Comparison of ENCODE assay signal across 9 mouse cellular contexts in the genomic region with DNA sequence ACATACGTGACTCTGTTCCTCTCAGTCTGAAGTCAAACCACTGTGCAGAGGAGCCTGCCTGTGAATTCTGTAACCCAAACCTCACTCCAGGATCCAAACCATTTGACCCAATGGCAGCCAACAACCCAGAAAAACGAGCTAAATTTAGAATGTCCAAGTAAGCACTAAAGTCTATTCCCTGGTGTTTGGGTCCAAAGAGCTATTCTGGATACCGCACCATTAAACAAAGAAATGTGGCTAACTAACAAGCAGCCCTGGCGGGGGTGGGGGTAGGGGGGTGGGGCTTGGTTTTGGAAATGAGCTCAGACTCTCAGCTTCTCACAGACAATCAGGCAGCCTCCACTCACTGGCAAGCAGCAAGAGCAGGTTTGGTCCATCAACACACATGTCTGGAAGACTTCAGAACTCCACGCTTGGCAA.
DNase-seq lines count a peak whose midpoint lies in the region; ATAC-seq and TF ChIP-seq lines count a peak whose summit lies in the region.
"Had no signal": no experiment of that assay in that cellular context is flagged by ENCODE, and none has a peak within 500 bp of the region (broad histone marks: within the 10 kb centered on the region; RNA-seq: fewer than 3 reads in every experiment).

No protein-coding gene starts in this region.

- no peak overlapping the region for H3K4me3 ChIP-seq in intestine, embryonic 16.5 days (ENCODE audit: low read length)
- no peak overlapping the region for H3K4me3 ChIP-seq in thymus, adult 2 months (ENCODE audit: control insufficient read depth, insufficient read depth, low read length)
- no peak overlapping the region for H3K4me3 ChIP-seq in midbrain, embryonic 13.5 days (replicated peaks)

- WGBS in intestine, embryonic 16.5 days = 50% methylated on average over 5 of the region's 5 CpGs
- WGBS in thymus, adult 2 months = 88% methylated on average over 5 of the region's 5 CpGs
- 43% methylated on average over 5 of the region's 5 CpGs for WGBS in midbrain, embryonic 13.5 days

- TF ChIP-seq CTCF in thymus, adult 2 months (IDR thresholded peaks at IDR 0.05; ENCODE audit: borderline replicate concordance, control insufficient read depth, extremely low read depth, insufficient read depth, low read length, poor library complexity) = no peak

- ATAC-seq in intestine, embryonic 16.5 days = peak; percentile 68
- no peak for ATAC-seq in midbrain, embryonic 13.5 days

- no peaks in the 10 kb centered on the region for H3K27me3 ChIP-seq in intestine, embryonic 16.5 days (replicated peaks; ENCODE audit: control insufficient read depth, insufficient read depth, low read length)
- H3K27me3 ChIP-seq in thymus, adult 2 months (ENCODE audit: control insufficient read depth, insufficient read depth, low read length) = no peaks in the 10 kb centered on the region
- peaks cover 2% of the 10 kb centered on the region; the same call in 1 of the 2 replicates for H3K27me3 ChIP-seq in midbrain, embryonic 13.5 days

- peak; percentile 17 for DNase-seq in lung, postnatal 10 days
- no peak for DNase-seq in lung, adult 18-20 months
- DNase-seq in gastrocnemius, adult 18-20 months (ENCODE audit: low spot score) = peak; percentile 53
- DNase-seq in skeletal muscle tissue, adult 2 months (ENCODE audit: low read depth, low spot score) = peak; percentile 57
- DNase-seq in thymus, adult 2 months = no peak
- no peak for DNase-seq in left cerebral cortex, adult 18-20 months (ENCODE audit: low spot score in 2 of 2)

- H3K27ac ChIP-seq in intestine, embryonic 16.5 days (ENCODE audit: low read length) = no peak overlapping the region
- H3K27ac ChIP-seq in thymus, adult 2 months (ENCODE audit: control insufficient read depth, insufficient read depth, low read length) = no peak overlapping the region
- H3K27ac ChIP-seq in midbrain, embryonic 13.5 days = no peak overlapping the region; the same call in 1 of the 2 replicates

- H3K4me2 ChIP-seq in intestine, embryonic 16.5 days (ENCODE audit: low read depth, low read length) = no peak overlapping the region
- H3K4me2 ChIP-seq in midbrain, embryonic 13.5 days (replicated peaks) = no peak overlapping the region

- 0 out of 2 replicates have a peak, but pooled peaks cover 4% of the 10 kb centered on the region for H3K4me1 ChIP-seq in intestine, embryonic 16.5 days (ENCODE audit: control insufficient read depth, insufficient read depth, low read length)
- H3K4me1 ChIP-seq in thymus, adult 2 months (replicated peaks; ENCODE audit: control insufficient read depth, insufficient read depth, low read length) = no peaks in the 10 kb centered on the region
- peaks cover 30% of the 10 kb centered on the region for H3K4me1 ChIP-seq in midbrain, embryonic 13.5 days (replicated peaks)

- no peak for TF ChIP-seq POLR2A in thymus, adult 2 months (IDR thresholded peaks at IDR 0.05; ENCODE audit: control insufficient read depth, extremely low read depth, insufficient read depth, low read length, poor library complexity)

- H3K9me3 ChIP-seq in intestine, embryonic 16.5 days (ENCODE audit: control insufficient read depth, low read length) = no peaks in the 10 kb centered on the region
- H3K9me3 ChIP-seq in midbrain, embryonic 13.5 days = no peaks in the 10 kb centered on the region

- H3K9ac ChIP-seq in intestine, embryonic 16.5 days (ENCODE audit: low read depth, low read length) = no peak overlapping the region
- H3K9ac ChIP-seq in midbrain, embryonic 13.5 days (replicated peaks) = no peak overlapping the region

- H3K36me3 ChIP-seq in intestine, embryonic 16.5 days (ENCODE audit: control insufficient read depth, insufficient read depth, low read length) = no peaks in the 10 kb centered on the region
- no peaks in the 10 kb centered on the region for H3K36me3 ChIP-seq in thymus, adult 2 months (ENCODE audit: control insufficient read depth, insufficient read depth, low read length)
- no peaks in the 10 kb centered on the region for H3K36me3 ChIP-seq in midbrain, embryonic 13.5 days
- H3K36me3 ChIP-seq: G1E had no signal

Comparison
In these comparisons a context has a peak if more than half of its experiments do, and no peak if none do; other contexts are left out.
1. DNase-seq: peak in lung, postnatal 10 days (single experiment), gastrocnemius, adult 18-20 months (single experiment) and skeletal muscle tissue, adult 2 months (single experiment); none in lung, adult 18-20 months (0 of 2), thymus, adult 2 months (single experiment) and left cerebral cortex, adult 18-20 months (0 of 2).